ENCODE assay signal across 9 mouse cellular contexts in the genomic region with DNA sequence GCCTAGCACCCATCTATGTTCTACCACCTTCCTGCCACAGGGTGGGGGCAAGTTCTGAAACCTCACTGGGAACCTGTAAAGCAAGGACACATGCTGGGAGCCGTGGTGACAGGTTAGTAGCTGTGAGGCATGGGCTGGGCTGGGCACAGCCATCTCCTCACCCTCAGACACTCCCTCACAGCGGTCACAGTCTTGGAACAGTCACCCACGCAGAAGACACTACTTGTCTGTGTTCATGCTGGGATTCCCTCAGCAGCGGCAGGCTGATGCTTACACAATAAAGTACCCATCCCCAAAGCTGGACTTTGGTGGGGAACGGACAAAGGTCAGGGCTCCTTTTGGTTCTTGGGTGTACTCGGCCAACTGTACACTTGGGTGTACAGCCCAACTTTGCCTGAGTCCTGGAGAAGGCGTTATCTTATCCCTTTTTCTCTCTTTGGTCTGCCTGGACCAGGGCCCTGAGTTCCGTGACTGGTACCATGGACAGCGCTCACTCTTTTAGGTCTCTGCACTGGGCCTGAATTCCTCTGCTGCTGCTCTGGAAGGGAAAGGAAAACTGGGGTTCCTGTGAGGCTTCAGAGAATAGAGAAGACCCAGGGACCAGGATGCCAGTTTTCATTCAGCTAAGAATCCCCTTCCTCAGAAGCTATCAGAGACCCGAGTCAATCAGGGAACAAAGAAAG.
DNase-seq lines count a peak whose midpoint lies in the region; ATAC-seq and TF ChIP-seq lines count a peak whose summit lies in the region.
"Had no signal": no experiment of that assay in that cellular context is flagged by ENCODE, and none has a peak within 500 bp of the region (broad histone marks: within the 10 kb centered on the region; RNA-seq: fewer than 3 reads in every experiment).

No protein-coding gene starts in this region.

- no peaks in the 10 kb centered on the region for H3K9me3 ChIP-seq in forebrain, embryonic 11.5 days (ENCODE audit: control insufficient read depth, low read length)
- no peaks in the 10 kb centered on the region for H3K9me3 ChIP-seq in forebrain, embryonic 12.5 days
- no peaks in the 10 kb centered on the region for H3K9me3 ChIP-seq in midbrain, embryonic 16.5 days (replicated peaks; ENCODE audit: control insufficient read depth, low read length, poor library complexity, severe bottlenecking)
- H3K9me3 ChIP-seq: limb, embryonic 13.5 days had no signal

- no peaks in the 10 kb centered on the region for H3K36me3 ChIP-seq in forebrain, embryonic 11.5 days (ENCODE audit: control insufficient read depth, insufficient read depth, low read length)
- no peaks in the 10 kb centered on the region for H3K36me3 ChIP-seq in forebrain, embryonic 12.5 days (replicated peaks)
- no peaks in the 10 kb centered on the region for H3K36me3 ChIP-seq in midbrain, embryonic 16.5 days (ENCODE audit: control insufficient read depth, insufficient read depth, low read length)
- H3K36me3 ChIP-seq: limb, embryonic 13.5 days had no signal

- H3K27ac ChIP-seq in forebrain, embryonic 11.5 days (ENCODE audit: low read depth, low read length): no peak overlapping the region
- H3K27ac ChIP-seq in forebrain, embryonic 12.5 days: no peak overlapping the region
- H3K27ac ChIP-seq in olfactory bulb, adult 2 months (ENCODE audit: insufficient read depth, low read depth, low read length): peak overlapping the region; percentile 87
- no peak overlapping the region for H3K27ac ChIP-seq in midbrain, embryonic 16.5 days (ENCODE audit: low read length)
- H3K27ac ChIP-seq: limb, embryonic 13.5 days had no signal

- H3K4me1 ChIP-seq in forebrain, embryonic 11.5 days (replicated peaks; ENCODE audit: control insufficient read depth, insufficient read depth, low read length): no peaks in the 10 kb centered on the region; the same call in 1 of the 2 replicates
- peaks cover 11% of the 10 kb centered on the region for H3K4me1 ChIP-seq in forebrain, embryonic 12.5 days
- H3K4me1 ChIP-seq in lung, adult 2 months (ENCODE audit: control insufficient read depth, insufficient read depth, low read length): no peaks in the 10 kb centered on the region
- peaks cover 69% of the 10 kb centered on the region for H3K4me1 ChIP-seq in olfactory bulb, adult 2 months (ENCODE audit: control insufficient read depth, insufficient read depth, low read length)
- H3K4me1 ChIP-seq in midbrain, embryonic 16.5 days (ENCODE audit: control insufficient read depth, insufficient read depth, low read length): no peaks in the 10 kb centered on the region
- H3K4me1 ChIP-seq: limb, embryonic 13.5 days had no signal

- 50% methylated on average over 10 of the region's 10 CpGs for WGBS in forebrain, embryonic 11.5 days
- 50% methylated on average over 10 of the region's 10 CpGs for WGBS in forebrain, embryonic 12.5 days
- WGBS in lung, adult 2 months: 52% methylated on average over 10 of the region's 10 CpGs
- WGBS in olfactory bulb, adult 2 months: 35% methylated on average over 10 of the region's 10 CpGs
- 53% methylated on average over 10 of the region's 10 CpGs for whole genome bisulfite sequencing in midbrain, embryonic 16.5 days

- TF ChIP-seq CTCF in lung, adult 2 months (IDR thresholded peaks at IDR 0.05; ENCODE audit: insufficient read depth, low read length): no peak
- TF ChIP-seq CTCF in olfactory bulb, adult 2 months (IDR thresholded peaks at IDR 0.05; ENCODE audit: insufficient read depth, low read depth, low read length): no peak

- no peaks in the 10 kb centered on the region for H3K27me3 ChIP-seq in forebrain, embryonic 11.5 days (ENCODE audit: control insufficient read depth, insufficient read depth, low read length)
- no peaks in the 10 kb centered on the region; the same call in 1 of the 2 replicates for H3K27me3 ChIP-seq in forebrain, embryonic 12.5 days
- H3K27me3 ChIP-seq in midbrain, embryonic 16.5 days (ENCODE audit: control insufficient read depth, insufficient read depth, low read depth, low read length): no peaks in the 10 kb centered on the region
- H3K27me3 ChIP-seq: limb, embryonic 13.5 days had no signal

- TF ChIP-seq POLR2A in lung, adult 2 months (IDR thresholded peaks at IDR 0.05; ENCODE audit: borderline replicate concordance, extremely low read depth, low read depth, low read length): no peak
- TF ChIP-seq POLR2A in olfactory bulb, adult 2 months (IDR thresholded peaks at IDR 0.05; ENCODE audit: insufficient read depth, low read depth, low read length): no peak

- H3K4me3 ChIP-seq in forebrain, embryonic 11.5 days (ENCODE audit: low read depth, low read length): no peak overlapping the region
- no peak overlapping the region for H3K4me3 ChIP-seq in forebrain, embryonic 12.5 days (replicated peaks)
- H3K4me3 ChIP-seq in lung, adult 2 months (replicated peaks; ENCODE audit: extremely low read depth, low read depth, low read length): no peak overlapping the region
- H3K4me3 ChIP-seq in olfactory bulb, adult 2 months (ENCODE audit: insufficient read depth, low read depth, low read length): peak overlapping the region; percentile 9
- no peak overlapping the region for H3K4me3 ChIP-seq in midbrain, embryonic 16.5 days (ENCODE audit: low read depth, low read length)
- H3K4me3 ChIP-seq: limb, embryonic 13.5 days had no signal

- peak; percentile 67 for DNase-seq in forebrain, embryonic 11.5 days (ENCODE audit: low spot score)
- peak; percentile 16 for DNase-seq in lung, adult 2 months
- DNase-seq in lung, postnatal 25 days (ENCODE audit: low spot score): no peak
- peak; percentile 78 for DNase-seq in embryo, embryonic 11 days
- DNase-seq in natural killer cell, adult 2 months (ENCODE audit: low spot score in 2 of 2): no peak

- H3K9ac ChIP-seq in forebrain, embryonic 11.5 days (ENCODE audit: low read length): no peak overlapping the region
- H3K9ac ChIP-seq in forebrain, embryonic 12.5 days: no peak overlapping the region
- no peak overlapping the region for H3K9ac ChIP-seq in midbrain, embryonic 16.5 days (ENCODE audit: low read depth, low read length)
- H3K9ac ChIP-seq: limb, embryonic 13.5 days had no signal

- no peak overlapping the region for H3K4me2 ChIP-seq in forebrain, embryonic 11.5 days (ENCODE audit: low read depth, low read length, severe bottlenecking)
- H3K4me2 ChIP-seq in forebrain, embryonic 12.5 days: no peak overlapping the region
- H3K4me2 ChIP-seq in midbrain, embryonic 16.5 days (ENCODE audit: low read length): no peak overlapping the region
- H3K4me2 ChIP-seq: limb, embryonic 13.5 days had no signal

- no peak for ATAC-seq in forebrain, embryonic 11.5 days (replicated peaks; ENCODE audit: low FRiP score)
- no peak for ATAC-seq in forebrain, embryonic 12.5 days (ENCODE audit: low FRiP score)
- no peak for ATAC-seq in midbrain, embryonic 16.5 days

Comparison
In these comparisons a context has a peak if more than half of its experiments do, and no peak if none do; other contexts are left out.
1. DNase-seq: peak in forebrain, embryonic 11.5 days (single experiment), lung, adult 2 months (single experiment) and embryo, embryonic 11 days (single experiment); none in lung, postnatal 25 days (single experiment) and natural killer cell, adult 2 months (0 of 2).